Mouse (Mus musculus): ENCODE measurements at regions not wholly inside any gene's neighbourhood (a gene's known extent, or its start where the extent isn't known, plus 50 kb on each side); places are given as distances from the start of the nearest gene placed in this dataset.

DNA sequence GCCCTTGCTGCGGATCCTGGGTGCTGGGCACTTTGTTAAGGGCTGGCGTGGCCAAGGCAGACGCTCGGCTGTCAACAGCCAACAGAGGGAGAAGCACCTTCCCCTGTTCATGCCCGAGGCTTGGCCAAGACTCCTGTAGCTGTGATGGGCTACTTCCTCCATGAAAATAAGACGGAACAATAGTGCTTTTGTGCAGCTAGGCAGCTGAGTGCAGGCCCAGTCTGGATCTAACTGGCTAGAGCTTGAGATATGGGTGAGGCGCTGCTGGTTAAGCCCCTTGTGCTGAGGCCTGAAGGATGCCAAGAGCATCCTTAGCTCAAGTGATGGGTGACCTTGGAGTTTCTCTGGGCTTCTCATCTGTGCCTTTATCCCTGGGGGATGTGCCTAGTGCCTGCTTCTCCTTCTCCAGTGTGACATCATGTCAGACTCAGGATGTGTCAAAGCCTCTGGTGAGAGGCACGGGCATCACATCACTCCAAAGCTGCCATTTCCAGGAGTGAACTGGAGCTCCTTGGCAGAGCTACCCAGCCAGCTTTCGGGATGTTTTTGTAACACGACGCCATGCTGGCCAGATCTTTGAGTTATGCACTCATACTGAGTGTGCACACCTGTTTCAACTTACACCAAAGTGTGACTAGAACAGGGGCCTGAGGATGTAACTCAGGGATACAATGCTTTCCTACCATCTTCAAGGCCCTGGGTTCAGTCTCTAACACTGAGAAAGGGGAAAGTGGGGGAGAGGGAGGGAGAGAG lies 360.1 kb upstream of the Tbx3 start:
- no peak for DNase-seq

DNA sequence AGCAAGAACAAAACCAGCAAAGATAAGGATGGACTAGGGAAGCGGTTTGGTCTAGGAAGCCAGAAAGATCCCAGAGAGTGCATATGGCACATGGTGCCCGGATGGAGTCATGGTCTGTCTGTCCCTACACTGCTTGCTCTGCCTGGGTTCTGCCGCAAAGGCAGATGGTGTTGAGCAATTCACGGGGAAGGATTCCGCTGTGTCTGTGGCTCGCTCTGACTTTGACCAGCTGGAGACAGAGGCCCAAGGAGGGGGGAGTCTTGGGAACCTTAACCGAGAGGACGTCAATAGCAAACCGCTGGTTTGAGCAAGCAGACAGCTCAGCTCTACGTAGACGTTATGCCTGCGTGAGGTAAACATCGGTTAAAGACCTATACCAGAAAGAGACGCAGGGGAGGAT lies 357.7 kb upstream of the Tbx3 start:
- DNase-seq, result peak; percentile 59

DNA sequence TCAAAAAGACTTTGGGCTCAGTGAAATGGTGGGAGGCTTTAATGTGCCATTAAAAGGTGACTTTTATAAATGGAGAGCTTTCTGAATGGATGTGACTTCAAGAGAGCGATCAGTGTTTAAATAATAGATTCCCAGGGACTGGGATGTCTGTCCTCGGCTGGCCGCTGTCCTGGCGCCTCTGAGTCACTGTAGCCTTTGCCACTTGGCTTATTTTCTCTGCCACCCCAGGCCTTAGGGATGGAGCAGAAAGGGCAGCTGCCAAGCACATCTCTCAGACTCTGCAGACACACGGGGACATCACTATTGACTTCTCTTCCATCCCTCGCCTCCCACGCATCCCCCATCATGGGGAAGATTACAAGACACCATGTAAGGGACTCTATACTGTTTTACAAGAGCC lies 355.3 kb upstream of the Tbx3 start:
- DNase-seq, result no peak

DNA sequence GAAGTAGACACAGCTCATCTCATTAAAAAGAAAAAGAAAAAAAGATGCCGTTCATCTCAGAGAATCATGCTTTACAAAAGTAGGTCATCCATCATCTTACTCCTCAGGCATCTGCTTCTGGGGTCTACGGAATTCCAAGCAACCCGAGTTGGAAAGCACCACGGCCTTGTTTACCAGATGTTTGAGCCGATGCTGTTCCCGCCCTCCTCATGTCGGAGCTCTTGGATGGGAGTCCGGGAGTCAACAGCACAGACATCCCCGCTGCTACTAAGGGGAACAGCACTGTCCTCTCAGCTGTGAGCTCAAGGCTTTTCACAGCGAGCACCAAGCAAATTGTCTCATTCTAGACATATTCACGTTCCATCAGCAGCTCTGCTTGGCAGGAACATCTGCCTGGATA lies 352.9 kb upstream of the Tbx3 start:
- no peak for DNase-seq

DNA sequence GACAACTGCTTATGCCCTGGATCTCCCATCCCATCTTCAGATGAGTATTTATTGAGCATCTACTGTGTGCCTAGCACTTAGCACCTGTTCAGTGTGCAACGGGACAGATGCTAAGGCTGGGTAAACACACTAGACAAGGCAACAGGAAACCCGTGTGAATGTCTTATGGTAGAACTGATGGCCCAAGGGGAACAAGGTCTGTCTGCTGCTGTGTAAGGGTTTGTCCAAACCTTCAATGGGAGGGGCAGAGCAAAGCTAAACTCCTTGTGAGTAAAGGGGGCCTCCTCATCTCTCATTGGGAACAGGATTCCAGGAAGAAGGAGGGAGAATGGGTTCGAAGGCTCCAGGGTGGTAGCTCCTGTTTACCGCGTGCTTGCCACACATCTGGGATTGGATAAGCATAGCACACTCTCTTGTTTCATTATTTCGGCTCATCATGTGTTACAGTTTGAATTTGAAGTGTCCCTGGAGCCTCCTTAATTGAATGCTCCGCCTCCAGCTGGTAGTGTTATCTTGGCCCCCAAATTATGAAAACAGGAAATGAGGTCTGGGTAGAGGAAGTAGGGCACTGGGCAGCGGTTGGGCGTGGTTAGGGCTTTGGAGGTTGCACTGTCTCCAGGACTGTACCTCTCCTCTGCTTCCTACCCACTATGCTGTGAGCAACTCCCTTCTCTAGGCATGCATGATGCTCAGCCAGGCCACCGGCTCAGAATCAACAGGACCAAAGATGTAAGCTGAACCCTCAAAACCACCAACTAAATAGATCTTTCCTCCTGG lies 348.9 kb upstream of the Tbx3 start:
- DNase-seq, result peak; percentile 72

DNA sequence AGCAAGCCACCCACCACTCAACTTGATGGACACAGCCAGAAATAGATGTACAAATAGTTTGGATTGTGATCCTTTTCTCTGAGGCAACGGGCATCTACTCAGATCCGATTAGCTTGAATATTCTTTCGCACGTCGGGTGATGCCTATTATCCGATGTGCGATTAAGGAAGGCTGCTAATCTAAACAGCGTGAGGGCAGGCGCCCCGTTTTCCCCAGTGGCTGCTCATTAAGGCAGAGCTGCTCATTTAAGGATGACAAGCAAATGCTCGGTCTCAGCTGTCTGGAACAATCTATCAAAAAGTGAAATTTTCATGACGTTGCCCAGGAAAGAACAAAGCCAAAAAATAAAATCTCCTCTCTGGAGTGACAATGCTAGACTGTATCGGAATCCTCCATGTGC lies 348.1 kb upstream of the Tbx3 start:
- DNase-seq, result no peak

DNA sequence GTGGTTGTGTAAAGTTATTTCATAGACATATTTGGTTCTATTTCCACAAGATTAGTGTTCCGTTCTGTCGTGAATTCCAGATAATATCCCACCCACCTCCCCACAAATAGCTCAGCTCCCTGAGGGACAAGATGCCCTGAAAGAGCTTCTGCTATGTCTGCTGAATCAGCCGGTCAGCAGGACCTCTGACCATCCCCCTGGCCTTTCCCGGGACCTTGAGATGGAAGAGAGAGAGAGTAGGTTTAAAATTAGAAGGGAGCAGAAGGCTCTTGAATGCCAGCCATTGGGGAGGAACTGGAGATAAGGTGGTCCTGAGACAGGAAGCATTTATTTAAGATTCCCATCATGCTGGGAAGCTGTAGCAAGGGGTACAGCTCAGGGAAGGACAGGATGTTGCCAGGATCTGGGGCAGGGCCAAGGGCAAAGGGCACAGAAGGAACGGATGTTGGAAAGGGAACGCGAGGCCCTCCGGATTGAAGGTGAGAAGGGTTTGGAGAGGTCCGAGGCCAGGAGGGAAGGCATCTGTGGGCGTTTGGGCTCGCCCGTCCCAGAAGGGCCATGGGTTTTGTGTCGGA lies 344.7 kb upstream of the Tbx3 start:
- peak; percentile 71 for DNase-seq

DNA sequence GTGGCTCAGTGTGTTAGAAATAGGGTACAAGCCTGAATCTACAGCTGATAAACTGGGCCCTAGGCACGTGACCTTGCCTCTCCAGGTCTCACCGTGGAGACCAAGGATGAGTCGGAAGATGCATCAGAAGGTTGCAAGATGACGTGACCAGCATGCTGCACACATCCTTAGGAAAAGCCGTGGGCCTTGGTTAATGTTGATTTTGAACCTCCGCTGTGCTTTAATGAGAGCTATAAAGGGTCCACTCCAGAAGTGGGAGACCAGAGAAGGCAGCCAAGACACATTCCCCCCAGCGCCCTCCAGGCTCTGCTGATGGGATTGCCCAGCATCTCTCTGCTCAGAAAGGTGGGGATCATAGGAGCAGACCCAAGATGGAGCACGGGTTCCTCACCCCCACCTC lies 343.6 kb upstream of the Tbx3 start:
- DNase-seq, result no peak

DNA sequence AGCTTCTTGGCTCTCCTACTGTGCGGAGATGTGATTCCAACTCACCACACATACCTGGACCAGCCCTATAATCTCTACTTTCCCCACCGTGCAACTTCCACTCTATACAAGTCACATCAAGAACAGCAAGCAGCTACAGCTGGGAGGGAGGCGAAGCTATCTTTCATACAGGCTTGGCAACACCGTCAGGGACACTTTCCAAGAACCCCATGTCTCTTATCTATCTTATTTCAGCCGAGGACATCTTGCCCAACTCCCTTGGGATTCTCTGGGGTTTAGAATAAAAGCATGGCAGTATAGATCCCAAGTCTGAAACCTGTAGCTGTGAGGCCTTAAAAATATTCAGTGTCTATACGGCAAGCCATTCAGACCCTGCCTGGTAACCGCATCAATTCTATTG lies 341.5 kb upstream of the Tbx3 start:
- no peak for DNase-seq

DNA sequence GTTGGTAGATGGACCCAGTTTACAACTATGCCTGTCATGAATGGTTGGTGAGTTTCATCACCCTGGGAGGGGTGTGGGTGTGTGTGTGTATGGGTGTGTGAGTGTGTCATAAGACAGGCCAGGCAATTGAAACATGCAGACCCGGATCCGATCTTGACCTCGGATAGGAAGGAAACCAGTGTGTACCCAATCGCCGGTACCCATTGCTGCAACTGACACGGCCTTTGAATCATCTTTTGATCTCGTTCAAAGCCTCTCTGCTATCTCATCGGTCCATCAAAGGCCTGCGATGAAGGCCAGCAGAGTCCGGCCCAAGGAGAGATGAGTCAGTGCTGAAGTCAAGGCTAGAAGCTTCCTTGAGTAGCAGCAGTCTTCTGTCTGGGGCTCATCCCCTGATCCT lies 341.1 kb upstream of the Tbx3 start:
- no peak for DNase-seq

DNA sequence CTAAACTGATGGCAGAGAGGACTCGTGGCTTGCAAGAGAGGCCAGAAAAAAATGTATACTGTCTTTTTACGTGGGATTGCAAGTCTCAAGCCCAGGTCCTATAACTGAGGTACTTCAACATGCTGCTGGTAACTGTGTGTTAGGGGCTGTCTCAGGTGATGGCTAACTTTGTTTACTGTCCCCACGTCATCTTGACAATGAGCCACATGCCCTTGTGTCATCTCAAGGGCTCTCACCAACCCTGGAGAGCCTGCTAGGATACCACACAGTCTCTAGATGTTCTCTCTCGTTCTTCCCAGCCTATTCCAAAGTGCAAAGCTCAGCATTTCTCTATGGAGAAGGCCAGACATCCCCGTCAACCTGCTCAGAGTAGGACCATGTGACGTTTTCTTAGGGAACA lies 340.6 kb upstream of the Tbx3 start:
- DNase-seq, result no peak

DNA sequence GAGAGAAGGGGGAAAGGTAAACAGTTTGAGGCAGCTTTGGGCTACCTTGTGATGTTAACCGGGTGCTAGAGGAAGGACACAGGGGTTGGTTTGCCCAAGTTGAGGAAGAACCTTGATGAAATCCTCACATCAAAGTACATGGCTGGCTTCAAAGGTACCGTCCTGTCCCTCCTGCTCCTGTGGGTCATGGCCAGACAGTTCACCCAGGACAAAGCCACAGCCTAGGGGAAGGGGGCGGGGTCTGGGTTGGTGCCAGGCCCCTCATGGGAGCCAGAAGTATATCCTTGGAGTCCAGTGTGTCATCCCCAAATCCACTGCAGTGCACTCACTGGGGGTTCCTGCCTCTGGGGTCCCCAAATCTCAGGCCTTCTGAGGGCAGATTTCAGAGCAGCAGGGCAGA lies 339.0 kb upstream of the Tbx3 start:
- no peak for DNase-seq

DNA sequence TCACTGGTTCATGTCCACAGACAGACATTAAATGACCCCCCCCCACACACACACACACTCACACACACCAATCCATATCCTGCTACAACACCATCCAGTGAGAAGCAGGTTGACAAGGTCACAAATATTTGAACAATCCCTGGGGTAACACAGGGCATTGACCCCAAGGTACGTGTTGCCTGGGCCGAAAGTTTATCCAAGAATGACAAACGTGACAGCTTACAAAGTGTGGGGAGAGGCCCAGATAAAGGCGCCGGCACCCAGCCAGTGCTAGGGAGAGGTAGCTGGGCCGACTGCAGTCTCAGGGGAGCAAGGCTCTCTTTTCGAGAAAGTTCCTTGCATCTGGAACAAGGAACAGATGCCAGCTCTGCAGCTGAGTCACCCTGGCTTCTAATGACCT lies 337.8 kb upstream of the Tbx3 start:
- no peak for DNase-seq

DNA sequence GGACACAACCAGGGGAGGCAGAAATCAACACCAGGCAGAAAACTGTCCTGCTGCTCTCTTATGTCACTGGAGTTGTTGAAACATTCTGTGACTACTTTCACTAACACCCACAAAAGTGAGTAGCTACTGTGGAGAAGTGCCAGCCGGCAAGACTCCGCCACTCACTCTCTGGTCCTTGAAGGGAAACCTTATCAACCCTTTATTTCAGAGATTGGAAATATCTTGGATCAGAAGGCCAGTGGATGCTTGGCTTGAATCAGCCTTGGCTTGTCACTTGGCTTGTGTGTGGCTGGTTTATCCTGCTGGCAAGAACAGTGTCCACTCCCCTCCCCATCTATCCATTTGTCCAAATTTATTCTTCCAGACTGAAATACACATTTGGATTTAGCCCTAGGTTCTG lies 335.3 kb upstream of the Tbx3 start:
- DNase-seq, result no peak

DNA sequence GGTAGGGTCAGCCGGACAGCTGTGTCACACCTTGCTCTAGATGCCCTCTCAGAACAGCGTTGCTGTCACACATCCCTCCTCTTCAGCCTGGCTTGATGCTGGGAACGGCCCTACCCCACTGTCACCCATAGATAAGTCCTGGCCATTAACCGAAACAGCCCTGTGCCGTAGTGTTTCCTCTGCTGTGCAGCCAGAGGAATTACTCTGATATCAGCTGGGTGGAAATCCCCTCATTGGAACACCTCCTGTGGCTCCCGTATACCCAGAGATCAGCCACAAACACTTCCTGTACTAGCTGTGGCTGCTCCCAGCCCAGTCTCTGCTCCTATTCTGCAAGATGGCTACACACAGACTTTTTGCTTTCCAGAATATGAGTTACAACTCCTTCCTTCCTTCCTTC lies 334.5 kb upstream of the Tbx3 start:
- no peak for DNase-seq

DNA sequence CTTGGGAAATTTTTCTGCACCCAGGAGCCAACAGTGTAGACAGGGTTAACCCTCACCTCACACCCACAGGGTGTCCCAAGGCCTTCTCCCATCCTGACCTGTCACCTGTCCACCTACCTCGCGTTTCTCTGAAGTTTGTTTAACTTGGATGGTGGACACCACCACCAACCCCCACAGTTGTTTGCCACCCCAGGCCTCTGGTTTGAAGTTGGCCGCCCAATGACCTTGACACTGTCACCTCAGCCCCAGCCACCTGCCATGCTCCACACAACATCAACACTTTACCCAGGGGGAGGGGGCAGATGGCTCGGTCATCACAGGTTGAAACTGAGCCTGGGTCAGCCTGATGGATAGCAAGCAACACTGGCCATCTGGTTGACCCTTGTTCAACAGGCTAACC lies 332.7 kb upstream of the Tbx3 start:
- DNase-seq, result no peak

DNA sequence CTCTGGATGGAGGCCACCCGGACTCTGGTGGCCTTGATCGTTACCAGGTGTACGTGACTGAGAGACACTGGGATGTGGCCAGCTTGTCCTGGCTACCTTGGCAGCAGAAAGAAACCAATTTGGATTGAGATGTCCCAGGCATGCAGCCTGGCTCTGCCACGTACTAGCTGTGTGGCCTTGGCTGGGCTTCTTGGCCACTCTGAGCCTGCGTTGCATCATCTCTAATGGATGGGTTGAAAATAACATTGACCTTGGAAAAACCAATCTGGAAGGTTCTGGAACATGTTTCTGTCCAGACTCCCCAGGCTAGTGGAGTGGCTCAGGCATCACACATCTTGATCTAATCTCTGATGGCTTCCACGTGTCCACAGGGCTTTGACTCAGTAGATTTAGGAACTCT lies 331.8 kb upstream of the Tbx3 start:
- DNase-seq, result no peak

DNA sequence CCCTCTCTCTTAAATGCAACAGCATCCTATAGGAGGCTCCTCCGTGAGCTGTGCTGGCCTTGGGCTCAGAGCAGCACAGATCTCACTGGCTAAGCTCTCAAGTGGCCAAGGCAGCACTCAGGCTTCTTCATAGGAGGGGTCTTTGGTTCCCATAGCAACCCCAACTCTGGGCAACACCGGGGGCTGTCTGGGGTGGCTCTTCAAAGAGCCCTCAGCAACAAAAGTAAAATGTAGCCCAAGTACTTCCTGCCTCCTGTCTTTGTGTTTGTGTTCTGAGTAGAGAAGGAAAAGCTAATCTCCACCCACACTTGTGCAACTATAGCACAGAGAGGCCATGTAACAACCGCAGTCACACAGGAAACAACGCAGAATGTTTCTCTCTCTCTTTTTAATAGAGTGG lies 322.2 kb upstream of the Tbx3 start:
- DNase-seq, result no peak

DNA sequence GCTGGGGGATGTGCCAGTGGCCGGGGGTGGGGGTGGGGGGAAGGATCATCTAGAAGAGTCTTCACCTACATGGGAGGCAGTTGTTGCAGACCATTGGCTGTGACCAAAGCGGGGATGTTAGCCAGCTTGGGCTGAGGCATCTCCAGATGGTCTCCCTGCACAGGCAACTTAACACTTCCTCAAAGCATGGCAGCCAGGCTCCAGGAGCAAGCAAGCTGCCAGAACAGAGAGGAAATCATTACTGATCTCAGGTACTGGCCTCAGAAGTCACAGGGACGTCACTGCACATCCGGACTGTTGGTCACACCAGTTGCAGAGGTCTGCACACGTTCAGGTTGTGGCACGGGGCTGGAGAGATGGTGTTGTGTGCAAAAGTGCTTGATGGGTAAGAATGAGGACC lies 321.1 kb upstream of the Tbx3 start:
- DNase-seq, result no peak

DNA sequence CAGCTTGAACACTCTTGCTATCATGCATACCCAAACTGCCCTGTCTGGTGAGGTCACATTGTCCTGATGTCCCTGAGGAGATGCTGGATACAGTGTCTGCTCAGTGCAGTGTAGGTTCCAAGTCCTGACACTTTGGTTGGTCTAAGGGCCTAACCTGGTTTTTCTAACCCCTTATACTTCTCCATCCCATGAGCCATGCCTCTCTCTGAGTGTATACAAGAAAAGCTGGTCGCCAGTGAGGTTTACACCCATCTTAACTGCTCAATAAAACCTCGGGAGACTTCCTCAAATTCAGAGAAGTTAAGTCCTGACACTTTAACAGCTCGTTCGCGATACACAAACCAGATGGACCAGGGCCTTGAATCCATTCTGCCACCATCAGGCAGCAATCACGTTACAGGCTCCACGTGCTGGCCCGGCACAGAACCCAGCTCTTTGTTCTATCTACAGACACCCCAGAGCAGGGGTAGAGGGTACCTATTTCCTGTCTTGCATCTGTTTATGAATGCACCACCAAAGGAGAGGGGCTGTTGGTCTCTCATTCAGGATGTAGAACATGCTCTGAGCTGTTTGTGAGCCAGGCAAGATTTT lies 320.0 kb upstream of the Tbx3 start:
- no peak for DNase-seq

DNA sequence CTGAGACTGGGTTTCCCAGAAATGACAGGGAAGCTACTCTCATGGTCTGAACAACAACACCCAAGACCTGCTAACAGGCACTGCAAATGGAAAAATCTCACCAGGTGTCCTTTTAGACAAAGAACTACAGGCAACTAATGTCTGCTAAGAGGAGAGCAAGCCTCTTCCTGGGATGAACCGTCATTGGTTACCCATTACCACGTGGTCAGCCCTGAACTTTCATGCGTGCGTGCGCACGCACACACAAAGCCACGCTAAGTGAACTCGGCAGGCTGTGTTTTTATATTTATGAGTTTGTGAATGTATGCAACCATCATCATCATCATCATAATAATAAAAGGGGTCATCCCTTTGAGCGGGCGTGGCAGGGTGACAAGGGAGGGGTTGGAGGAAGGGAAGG lies 315.0 kb upstream of the Tbx3 start:
- DNase-seq, result no peak

DNA sequence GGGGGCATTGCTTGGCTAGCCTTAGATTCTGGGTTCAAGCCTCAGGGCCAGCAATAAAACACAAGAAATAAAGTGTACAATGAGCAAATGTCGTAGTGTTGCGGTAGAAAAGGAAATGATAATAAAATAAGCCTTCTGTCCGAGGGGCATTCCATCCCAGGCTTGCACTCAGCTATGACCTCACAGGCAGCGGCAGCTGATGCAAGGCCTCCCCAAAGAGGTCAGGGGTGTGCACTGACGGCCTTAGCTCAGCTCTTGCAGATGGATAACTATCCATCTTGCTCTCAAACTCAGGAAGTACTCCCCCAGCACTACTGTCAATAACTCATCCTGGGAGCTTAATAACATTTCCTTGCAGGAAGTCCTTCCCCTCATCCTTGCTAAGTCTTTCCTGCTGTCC lies 314.4 kb upstream of the Tbx3 start:
- no peak for DNase-seq

DNA sequence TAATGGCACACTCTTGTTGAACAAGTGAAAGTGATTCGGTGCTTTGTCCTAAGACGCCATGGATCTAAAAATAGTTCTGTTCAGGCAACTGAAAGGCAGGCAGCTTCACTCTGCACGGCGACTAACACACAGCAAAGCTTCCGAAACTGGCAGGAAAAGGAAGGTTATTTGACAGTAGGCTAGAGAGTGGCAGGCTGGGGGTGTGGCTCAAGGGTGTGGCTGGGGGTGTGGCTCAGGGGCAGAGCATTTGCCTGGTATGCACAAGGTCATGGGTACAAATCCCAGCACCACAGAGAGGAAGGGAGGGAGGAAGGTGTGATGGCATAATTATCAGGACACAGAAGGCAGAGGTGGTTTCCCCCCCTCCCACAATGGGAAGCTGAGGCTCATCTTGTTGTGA lies 310.8 kb upstream of the Tbx3 start:
- peak; percentile 42 for DNase-seq

DNA sequence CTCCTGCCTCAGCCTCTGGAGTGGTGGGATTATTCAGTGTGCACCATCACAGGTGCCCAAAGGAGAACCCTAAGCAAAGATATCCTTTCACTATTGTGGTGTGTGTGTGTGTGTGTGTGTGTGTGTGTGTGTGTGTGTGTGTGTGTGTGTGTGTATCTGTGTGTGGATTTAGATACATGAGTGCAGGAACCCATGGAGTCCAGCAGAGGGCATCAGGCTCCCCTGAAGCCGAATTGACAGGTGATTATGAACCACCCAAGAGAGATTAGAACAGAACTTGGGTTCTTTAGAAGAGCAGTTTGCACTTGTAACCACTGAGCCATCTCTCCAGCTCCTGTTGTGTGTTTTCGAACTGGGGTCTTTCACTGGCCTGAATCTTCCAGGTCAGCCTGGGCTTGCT lies 310.1 kb upstream of the Tbx3 start:
- DNase-seq, result no peak
